Mouse (Mus musculus) ES-E14 (cell line): ENCODE data around the gene Rpap1.

ENCODE experiments used
- CHD2 ChIP-seq: IDR thresholded peaks from 2 replicates; pipeline ENCODE4 v1.6.1; 2014; ENCODE audit warnings: mild to moderate bottlenecking, low read depth, low read length, inconsistent platforms
- HCFC1 ChIP-seq: IDR thresholded peaks from 2 replicates; pipeline ENCODE4 v1.6.1; 2012; ENCODE audit warnings: low read length, inconsistent platforms, borderline replicate concordance; ENCODE audit not compliant: insufficient read depth
- MAFK ChIP-seq: IDR thresholded peaks from 2 replicates; pipeline ENCODE4 v1.6.1; 2014; ENCODE audit warnings: mild to moderate bottlenecking, low read depth, low read length, inconsistent platforms; ENCODE audit not compliant: insufficient read depth
- ZC3H11A ChIP-seq: IDR thresholded peaks from 2 replicates; pipeline ENCODE4 v1.6.1; 2012; ENCODE audit warnings: low read depth, mild to moderate bottlenecking, inconsistent platforms, low read length, borderline replicate concordance
- ZNF384 ChIP-seq: IDR thresholded peaks from 2 replicates; pipeline ENCODE4 v1.6.1; 2012; ENCODE audit warnings: low read depth, low read length, inconsistent platforms

DNA sequence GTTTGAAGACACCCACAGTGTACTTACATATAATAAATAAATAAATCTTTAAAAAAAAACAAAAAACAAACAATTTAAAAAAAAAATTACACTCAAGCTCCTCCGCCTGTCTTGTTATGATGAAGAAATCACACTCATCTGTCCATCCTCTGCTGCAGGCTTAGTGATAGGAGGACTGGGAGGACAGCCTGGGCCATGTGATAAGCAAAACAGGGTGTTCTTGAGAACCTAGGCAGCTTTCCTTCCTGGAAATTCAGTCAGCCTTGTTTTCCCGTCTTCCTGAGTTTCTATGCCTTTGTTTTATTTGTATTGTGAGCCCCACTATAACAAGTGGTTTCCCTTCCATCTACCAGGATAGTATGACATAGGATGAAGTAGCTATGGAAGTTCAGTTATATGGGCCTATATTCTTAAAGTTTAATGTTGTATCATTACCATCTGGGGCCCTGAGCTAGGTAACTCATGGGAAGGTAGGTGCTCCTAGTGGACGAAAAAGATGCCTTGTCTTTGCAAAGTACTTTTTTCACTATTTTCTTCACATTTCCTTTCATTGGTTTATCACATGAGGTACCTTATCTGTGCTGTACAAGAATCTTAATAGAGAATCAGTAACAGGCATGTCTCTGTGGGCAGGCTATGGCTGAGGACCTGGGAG, 59.4 kb downstream of the Rpap1 start:
- TF ChIP-seq CHD2 (no peak), ZNF384 (no peak), ZC3H11A (no peak), HCFC1 (no peak), MAFK (no peak)
